Mouse (Mus musculus): ENCODE data around the gene Ctdspl2.

- TF ChIP-seq POLR2A (IDR thresholded peaks at IDR 0.05; ENCODE audit: low read depth, low read length) = no peak
- no peak for TF ChIP-seq CTCF (IDR thresholded peaks at IDR 0.05; ENCODE audit: borderline replicate concordance, insufficient read depth, low read length)
These were observed 55.6 kb downstream of the Ctdspl2 start for GRCm38 (mm10) chr2:122011441-122011840.
